Mouse (Mus musculus) intestine, embryonic 14.5 days (tissue): Measurements from ENCODE around the gene Paqr4. TPM values are rescaled to one million over a fixed set of nuclear protein-coding genes. Genes with fewer than 3 reads are reported as not detected.
A peak's percentile ranks its signal among the peaks of the same experiment; 100 is the strongest.

ENCODE experiments used
- ATAC-seq: fragments of 200-750 bp; cut with Nextera tagmentation; replicated peaks from 2 replicates; pipeline ENCODE4 v1.8.0; 2017; ENCODE audit warnings: low read depth, moderate number of reproducible peaks, moderate TSS enrichment, moderate library complexity; ENCODE audit not compliant: low FRiP score, low TSS enrichment
- DNase-seq: peaks from one replicate; pipeline ENCODE4 v3.0.0-alpha.2; 2018; ENCODE audit warnings: low spot score
- H3K27ac ChIP-seq: fragments of 300-500 bp; sonication (generic); 2 replicates; pipeline ENCODE4 v1.5.1; 2014; ENCODE audit warnings: low read depth, mild to moderate bottlenecking, control low read depth
- H3K27me3 ChIP-seq: fragments of 300-500 bp; sonication (generic); replicated peaks from 2 replicates; pipeline ENCODE4 v1.6.1; 2014; ENCODE audit warnings: low read length, control low read depth; ENCODE audit not compliant: control insufficient read depth, insufficient read depth
- H3K36me3 ChIP-seq: fragments of 300-500 bp; sonication (generic); 2 replicates; pipeline ENCODE4 v1.6.1; 2014; ENCODE audit warnings: low read length, control low read depth; ENCODE audit not compliant: control insufficient read depth, insufficient read depth
- H3K4me1 ChIP-seq: fragments of 300-500 bp; sonication (generic); replicated peaks from 2 replicates; pipeline ENCODE4 v1.6.1; 2014; ENCODE audit warnings: low read length, control low read depth, mixed read lengths; ENCODE audit not compliant: control insufficient read depth, insufficient read depth
- H3K4me2 ChIP-seq: fragments of 300-500 bp; sonication (generic); 2 replicates; pipeline ENCODE4 v1.6.1; 2014; ENCODE audit warnings: low read length
- H3K4me3 ChIP-seq: fragments of 300-500 bp; sonication (generic); 2 replicates; pipeline ENCODE4 v1.5.1; 2014; ENCODE audit warnings: low read depth, low read length, control low read depth, mixed read lengths
- H3K9ac ChIP-seq: fragments of 300-500 bp; sonication (generic); 2 replicates; pipeline ENCODE4 v1.6.1; 2014; ENCODE audit warnings: mild to moderate bottlenecking, low read length
- H3K9me3 ChIP-seq: fragments of 300-500 bp; sonication (generic); 2 replicates; pipeline ENCODE4 v1.6.1; 2016; ENCODE audit warnings: low read length, control low read depth; ENCODE audit not compliant: control insufficient read depth
- WGBS: fragments of 180-500 bp; shearing (Covaris S2); extraction: QIAGEN DNeasy Blood & Tissue Kit; methylation state at CpG from one replicate; pipeline ENCODE4 v1.1.7; 2014; 5-methylcytosine and 5-hydroxymethylcytosine counted together
- polyA plus RNA-seq: library from polyadenylated mRNA; unstranded; fragments of >200 nt; fragmentation: Nextera tagmentation; extraction: Ambion mirVana; gene quantifications from 2 replicates; pipeline ENCODE4 v1.2.1, GENCODE M21; 2014

Paqr4 gene
- polyA plus RNA-seq, 1 experiment from 2014 or later, result 18.6 TPM

DNA sequence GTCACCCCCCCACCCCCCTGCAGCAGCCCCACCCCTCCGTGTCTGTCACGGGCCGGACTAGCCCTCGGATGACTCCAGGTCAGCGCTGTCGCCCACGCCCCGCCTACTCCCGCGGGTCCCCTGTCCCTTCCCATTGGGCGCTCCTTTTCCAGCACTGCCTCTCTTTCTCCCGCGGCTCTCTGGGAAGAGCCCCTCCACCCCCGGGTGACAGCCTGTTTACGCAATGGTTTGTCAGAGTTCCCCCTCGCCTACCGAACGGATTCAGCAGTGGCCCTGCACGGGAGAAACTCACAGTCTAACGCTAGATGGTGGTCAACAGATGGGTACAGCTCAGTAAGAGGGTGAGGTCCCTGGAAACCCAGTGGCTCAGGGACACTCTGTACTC, 13.9 kb downstream of the Paqr4 start:
- peak overlapping the region; percentile 77 for H3K9ac ChIP-seq
- ATAC-seq, result peak; percentile 93
- peak overlapping the region; percentile 84 for H3K27ac ChIP-seq
- no peaks in the 10 kb centered on the region for H3K36me3 ChIP-seq
- H3K9me3 ChIP-seq, result no peaks in the 10 kb centered on the region
- peak; percentile 84 for DNase-seq
- no peaks in the 10 kb centered on the region; the same call in 1 of the 2 replicates for H3K4me1 ChIP-seq
- peak overlapping the region; percentile 57 for H3K4me2 ChIP-seq
- peak overlapping the region; percentile 73 for H3K4me3 ChIP-seq
- H3K27me3 ChIP-seq, result no peaks in the 10 kb centered on the region
- 2% methylated on average over 20 of the region's 20 CpGs for WGBS

DNA sequence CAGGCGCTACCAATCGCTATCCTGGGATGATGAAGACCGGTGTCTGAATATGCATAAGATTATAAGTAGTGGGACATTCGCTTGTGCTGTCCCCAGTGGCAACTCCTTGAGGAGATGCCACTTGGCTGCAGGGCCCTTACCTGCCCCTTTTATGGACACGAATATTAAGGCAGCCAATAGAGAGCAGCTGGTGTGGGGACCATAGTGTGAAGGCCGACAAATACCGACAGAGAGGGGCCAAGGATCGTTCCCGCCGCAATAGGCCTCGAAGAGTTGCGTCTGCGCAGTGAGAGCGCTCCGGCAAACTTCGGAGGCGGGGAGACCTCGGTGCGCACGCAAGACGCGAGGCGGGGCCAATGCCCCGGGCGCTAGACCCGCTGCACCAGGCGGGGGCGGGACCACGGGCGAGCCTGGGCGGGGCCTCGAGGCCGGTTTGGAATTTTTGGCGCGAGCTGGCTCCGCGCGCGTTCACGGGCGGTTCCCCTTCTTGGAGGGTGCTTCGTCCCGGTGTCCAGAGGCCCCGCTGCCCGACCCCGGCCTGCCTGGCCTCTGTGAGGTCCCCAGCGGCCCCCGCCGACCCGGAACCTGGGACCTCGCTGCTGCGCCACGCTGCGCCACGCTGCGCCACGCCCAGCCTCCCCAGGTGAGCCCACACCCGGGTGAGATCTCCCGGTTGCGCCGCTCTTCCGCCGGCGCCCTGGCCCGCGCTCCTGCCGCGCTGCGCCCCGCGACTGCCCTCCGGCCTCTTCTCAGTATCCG, 14.5 kb downstream of the Paqr4 start, which contains the start of gene Pkmyt1:
Pkmyt1 (plus strand) TSS at position 338 of the 759 bp plus-strand sequence.
- Histone ChIP-seq H3K27ac (peak within 1 kb of the TSS; percentile 84), H3K9me3 (no peaks in the 10 kb centered on the region), H3K36me3 (no peaks in the 10 kb centered on the region), H3K4me2 (peak within 1 kb of the TSS; percentile 57), H3K9ac (peak within 1 kb of the TSS; percentile 77), H3K4me1 (no peaks in the 10 kb centered on the region; the same call in 1 of the 2 replicates), H3K27me3 (no peaks in the 10 kb centered on the region), H3K4me3 (peak within 1 kb of the TSS; percentile 73)
- peak; percentile 94 for ATAC-seq
- WGBS, result 3% methylated on average over 58 of the region's 73 CpGs
- peak; percentile 97 for DNase-seq

DNA sequence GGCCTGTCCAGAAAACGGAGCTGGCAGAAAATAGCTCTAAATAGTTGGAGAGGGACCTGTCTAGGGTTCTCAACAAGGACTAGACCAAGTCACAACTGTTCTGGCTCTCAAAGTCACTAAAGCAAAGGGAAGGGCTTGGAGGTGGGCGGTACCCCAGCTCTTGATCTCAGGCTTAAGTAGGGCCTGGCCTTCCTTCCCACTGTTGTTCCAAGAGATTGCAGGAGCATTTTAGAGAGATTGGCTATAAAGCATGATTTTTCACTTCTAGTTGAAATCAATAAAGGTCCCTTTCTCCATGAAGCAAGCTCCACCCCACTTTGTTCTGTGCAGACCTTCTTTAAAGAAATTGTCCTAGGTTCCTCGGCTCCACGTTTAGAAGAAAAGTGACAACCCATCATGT, 15.2 kb downstream of the Paqr4 start:
- no peaks in the 10 kb centered on the region for H3K27me3 ChIP-seq
- H3K9me3 ChIP-seq, result no peaks in the 10 kb centered on the region
- H3K4me3 ChIP-seq, result peak overlapping the region; percentile 73
- 53% methylated on average over 4 of the region's 4 CpGs for WGBS
- peak overlapping the region; percentile 70 for H3K27ac ChIP-seq
- peak overlapping the region; percentile 57 for H3K4me2 ChIP-seq
- H3K9ac ChIP-seq, result peak overlapping the region; percentile 77
- DNase-seq, result no peak
- no peaks in the 10 kb centered on the region; the same call in 1 of the 2 replicates for H3K4me1 ChIP-seq
- ATAC-seq, result no peak
- no peaks in the 10 kb centered on the region for H3K36me3 ChIP-seq

DNA sequence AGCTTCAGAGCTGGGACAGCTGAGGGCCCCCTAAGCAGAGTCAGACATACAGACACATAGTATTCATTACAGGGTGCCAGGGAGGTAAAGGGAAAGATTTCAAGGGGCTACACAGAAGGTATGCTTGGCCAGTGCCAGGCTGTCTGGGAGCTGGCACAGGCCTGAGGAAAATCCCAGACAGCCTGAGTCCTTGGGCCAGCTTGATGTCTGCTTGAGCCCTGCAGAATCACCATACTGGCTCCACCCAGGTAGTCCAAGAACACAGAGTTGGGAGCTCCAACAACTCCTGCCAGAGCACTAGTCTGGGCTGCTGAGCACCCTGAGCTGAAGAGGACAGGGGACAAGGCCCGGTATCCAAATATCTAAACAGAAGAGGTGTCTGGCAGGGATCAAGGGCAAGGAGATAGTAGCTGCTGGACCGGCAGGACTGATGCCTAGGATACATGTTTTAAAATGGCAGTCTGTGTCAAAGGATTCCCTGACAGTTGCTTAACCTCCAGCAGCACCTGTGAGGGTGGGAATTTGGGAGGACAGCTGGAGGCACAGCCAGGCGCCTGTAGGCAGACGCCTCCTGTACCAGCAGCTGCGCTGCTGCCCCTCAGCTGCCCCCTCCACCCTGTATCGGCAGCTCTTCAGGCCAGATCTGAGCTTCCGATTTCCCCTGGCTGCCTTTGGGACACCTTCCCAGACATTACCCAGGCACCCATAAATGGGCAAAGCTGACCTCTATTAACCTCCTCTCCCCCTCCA, 18.1 kb downstream of the Paqr4 start, which contains the start of gene 1520401A03Rik:
1520401A03Rik (minus strand) TSS at position 408 of the 750 bp plus-strand sequence.
- no peaks in the 10 kb centered on the region for H3K27me3 ChIP-seq
- H3K4me3 ChIP-seq, result no peak within 1 kb of the TSS
- DNase-seq (no peak), ATAC-seq (no peak)
- no peak within 1 kb of the TSS for H3K9ac ChIP-seq
- H3K9me3 ChIP-seq, result no peaks in the 10 kb centered on the region
- no peak within 1 kb of the TSS for H3K27ac ChIP-seq
- 49% methylated on average over 7 of the region's 7 CpGs for WGBS
- no peaks in the 10 kb centered on the region; the same call in 1 of the 2 replicates for H3K4me1 ChIP-seq
- no peaks in the 10 kb centered on the region for H3K36me3 ChIP-seq
- H3K4me2 ChIP-seq, result no peak within 1 kb of the TSS

DNA sequence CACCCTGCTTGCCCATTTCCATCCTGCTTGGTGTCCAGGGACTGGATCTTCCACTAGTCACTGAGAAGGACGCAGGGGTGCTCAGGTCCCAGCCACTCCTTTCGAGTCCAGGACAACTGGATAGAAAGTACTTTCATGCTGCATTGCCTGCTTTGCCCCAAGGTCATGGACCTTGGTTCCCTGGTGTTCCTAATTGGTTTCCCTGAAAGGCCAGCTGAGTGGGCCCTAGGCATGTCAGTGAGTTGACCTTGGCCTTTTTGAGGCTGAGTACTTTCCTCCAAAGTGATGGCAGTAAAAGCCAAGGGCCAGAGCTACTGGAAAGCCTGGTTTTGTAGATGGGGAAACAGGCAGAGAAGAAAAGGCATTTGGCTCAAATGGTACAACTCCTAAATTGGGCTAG, 18.8 kb downstream of the Paqr4 start:
- Histone ChIP-seq H3K4me1 (no peaks in the 10 kb centered on the region; the same call in 1 of the 2 replicates), H3K27me3 (no peaks in the 10 kb centered on the region), H3K9ac (no peak overlapping the region), H3K36me3 (no peaks in the 10 kb centered on the region), H3K9me3 (no peaks in the 10 kb centered on the region), H3K4me3 (no peak overlapping the region), H3K27ac (no peak overlapping the region), H3K4me2 (no peak overlapping the region)
- WGBS, result 89% methylated on average over 2 of the region's 2 CpGs
- ATAC-seq, result no peak
- no peak for DNase-seq

DNA sequence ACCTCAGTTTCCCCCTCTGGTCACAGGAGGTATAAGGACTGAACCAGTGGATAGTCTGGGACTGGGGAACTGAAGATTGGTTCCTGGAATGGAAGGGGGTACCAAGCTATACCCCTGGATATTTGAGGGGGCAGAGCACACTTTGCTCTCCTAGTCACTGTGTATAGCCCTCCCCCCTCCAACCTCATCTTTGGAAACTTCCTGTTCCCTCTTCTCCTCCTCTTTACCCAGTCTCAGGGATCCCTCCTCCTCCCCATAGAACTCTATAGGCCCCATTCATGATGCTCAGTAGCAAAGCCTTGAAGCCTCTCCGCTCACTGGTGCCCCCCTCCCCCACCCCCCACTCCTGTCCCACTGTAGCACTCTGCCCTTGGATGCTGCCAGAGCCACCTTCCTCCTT, 21.2 kb downstream of the Paqr4 start:
- no peak for ATAC-seq
- WGBS, result 22% methylated on average over 1 of the region's 1 CpGs

DNA sequence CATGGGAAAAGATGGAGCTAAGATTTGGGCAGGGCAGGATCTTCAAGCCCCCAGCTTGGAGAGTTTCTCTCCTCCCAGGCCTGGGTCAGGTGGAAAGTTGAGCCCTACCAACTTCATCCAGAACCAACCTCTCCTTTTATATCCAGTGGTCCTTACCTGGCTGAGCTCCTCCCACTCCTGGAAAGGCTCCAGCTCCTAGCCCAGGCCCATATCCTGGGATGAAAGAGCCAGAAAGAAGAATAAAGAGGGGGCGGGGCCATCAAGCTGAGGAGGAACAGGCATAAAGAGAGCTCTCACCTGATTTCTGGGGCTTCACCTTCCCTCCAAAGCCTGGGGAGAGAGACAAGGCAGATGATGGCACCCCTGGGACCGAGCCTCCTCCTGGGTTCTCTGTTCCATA, 23.7 kb downstream of the Paqr4 start:
- WGBS, result 71% methylated on average over 2 of the region's 2 CpGs
- Histone ChIP-seq H3K4me2 (no peak overlapping the region), H3K27ac (no peak overlapping the region), H3K9ac (no peak overlapping the region), H3K9me3 (no peaks in the 10 kb centered on the region), H3K27me3 (no peaks in the 10 kb centered on the region), H3K4me1 (no peaks in the 10 kb centered on the region), H3K4me3 (no peak overlapping the region), H3K36me3 (no peaks in the 10 kb centered on the region)
- ATAC-seq (no peak), DNase-seq (no peak)

More for the DNA sequence above, 21.2 kb downstream of the Paqr4 start:
- no peak overlapping the region for H3K9ac ChIP-seq
- no peak overlapping the region for H3K4me3 ChIP-seq
- H3K9me3 ChIP-seq, result no peaks in the 10 kb centered on the region
- H3K4me1 ChIP-seq, result no peaks in the 10 kb centered on the region
- no peak overlapping the region for H3K4me2 ChIP-seq
- H3K27ac ChIP-seq, result no peak overlapping the region
- no peak for DNase-seq
- no peaks in the 10 kb centered on the region for H3K36me3 ChIP-seq
- H3K27me3 ChIP-seq, result no peaks in the 10 kb centered on the region

DNA sequence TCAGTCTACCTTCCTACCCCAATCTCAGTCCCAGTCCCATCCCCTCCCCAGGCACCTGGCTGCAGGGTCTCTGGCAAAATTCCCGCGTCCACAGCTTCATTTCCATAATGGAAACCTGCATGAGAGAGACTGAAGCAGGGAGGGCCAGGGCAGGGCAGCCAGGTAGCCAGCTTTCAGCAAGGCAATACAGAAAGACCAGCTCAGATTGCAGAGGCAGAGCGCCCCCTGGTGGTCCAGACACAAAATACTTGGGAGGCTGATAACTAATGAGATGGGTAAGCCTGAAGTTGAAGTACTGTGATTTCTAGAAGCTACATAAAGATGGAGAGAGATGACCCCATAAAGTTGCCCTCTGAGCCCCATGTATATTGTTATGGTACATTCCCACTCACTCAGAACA, 34.5 kb downstream of the Paqr4 start:
- Histone ChIP-seq H3K4me3 (no peak overlapping the region), H3K27me3 (0 out of 2 replicates have a peak, but pooled peaks cover 4% of the 10 kb centered on the region), H3K36me3 (no peaks in the 10 kb centered on the region), H3K9ac (no peak overlapping the region), H3K4me1 (no peaks in the 10 kb centered on the region), H3K9me3 (no peaks in the 10 kb centered on the region), H3K27ac (no peak overlapping the region), H3K4me2 (no peak overlapping the region)
- DNase-seq (peak; percentile 90), ATAC-seq (peak; percentile 66; the same call in 1 of the 2 replicates)
- WGBS, result 7% methylated on average over 3 of the region's 3 CpGs
